Mouse (Mus musculus): ENCODE measurements around the gene Hhat.
A peak's percentile ranks its signal among the peaks of the same experiment; 100 is the strongest.

The Hhat gene

GRCm38 (mm10) chr1:192741896-192742295 is 29.1 kb downstream of the Hhat start:
- no peak for DNase-seq

GRCm38 (mm10) chr1:192736524-192736923 is 34.5 kb downstream of the Hhat start:
- peak; percentile 11 for DNase-seq

GRCm38 (mm10) chr1:192736002-192736426 is 35.0 kb downstream of the Hhat start:
- no peak for DNase-seq

GRCm38 (mm10) chr1:192730517-192730916 is 40.5 kb downstream of the Hhat start:
- DNase-seq = no peak

- DNase-seq = peak; percentile 44
Observed at GRCm38 (mm10) chr1:192726996-192727624, 43.9 kb downstream of the Hhat start.

GRCm38 (mm10) chr1:192722147-192722546 is 48.9 kb downstream of the Hhat start:
- DNase-seq = peak; percentile 35

- DNase-seq = no peak
Observed at GRCm38 (mm10) chr1:192720156-192720555, 50.9 kb downstream of the Hhat start.

- peak; percentile 30 for DNase-seq
Observed at GRCm38 (mm10) chr1:192711779-192712348, 59.2 kb downstream of the Hhat start.

- no peak for DNase-seq
Observed at GRCm38 (mm10) chr1:192700339-192701073, 70.5 kb downstream of the Hhat start.

- DNase-seq = no peak
Observed at GRCm38 (mm10) chr1:192699101-192699500, 71.9 kb downstream of the Hhat start.

- DNase-seq = no peak
Observed at GRCm38 (mm10) chr1:192696371-192696863, 74.6 kb downstream of the Hhat start.

GRCm38 (mm10) chr1:192693644-192694043 is 77.4 kb downstream of the Hhat start:
- no peak for DNase-seq

- DNase-seq = no peak
Observed at GRCm38 (mm10) chr1:192692982-192693381, 78.0 kb downstream of the Hhat start.

- no peak for DNase-seq
Observed at GRCm38 (mm10) chr1:192682219-192682951, 88.6 kb downstream of the Hhat start.

GRCm38 (mm10) chr1:192677236-192677635 is 93.8 kb downstream of the Hhat start:
- DNase-seq = no peak

GRCm38 (mm10) chr1:192663608-192664007 is 107.4 kb downstream of the Hhat start:
- DNase-seq = no peak

- DNase-seq = no peak
Observed at GRCm38 (mm10) chr1:192663092-192663491, 107.9 kb downstream of the Hhat start.

GRCm38 (mm10) chr1:192661612-192662011 is 109.4 kb downstream of the Hhat start:
- DNase-seq = no peak

GRCm38 (mm10) chr1:192657417-192657816 is 113.6 kb downstream of the Hhat start:
- DNase-seq = no peak

GRCm38 (mm10) chr1:192651981-192652605 is 118.9 kb downstream of the Hhat start:
- DNase-seq = no peak

GRCm38 (mm10) chr1:192650586-192650985 is 120.4 kb downstream of the Hhat start:
- DNase-seq = no peak

GRCm38 (mm10) chr1:192650023-192650422 is 121.0 kb downstream of the Hhat start:
- DNase-seq = no peak

GRCm38 (mm10) chr1:192649233-192649632 is 121.8 kb downstream of the Hhat start:
- no peak for DNase-seq
